Mouse (Mus musculus): Measurements from ENCODE around the gene Sorbs2.
A peak's percentile ranks its signal among the peaks of the same experiment; 100 is the strongest.

Gene Sorbs2

DNA sequence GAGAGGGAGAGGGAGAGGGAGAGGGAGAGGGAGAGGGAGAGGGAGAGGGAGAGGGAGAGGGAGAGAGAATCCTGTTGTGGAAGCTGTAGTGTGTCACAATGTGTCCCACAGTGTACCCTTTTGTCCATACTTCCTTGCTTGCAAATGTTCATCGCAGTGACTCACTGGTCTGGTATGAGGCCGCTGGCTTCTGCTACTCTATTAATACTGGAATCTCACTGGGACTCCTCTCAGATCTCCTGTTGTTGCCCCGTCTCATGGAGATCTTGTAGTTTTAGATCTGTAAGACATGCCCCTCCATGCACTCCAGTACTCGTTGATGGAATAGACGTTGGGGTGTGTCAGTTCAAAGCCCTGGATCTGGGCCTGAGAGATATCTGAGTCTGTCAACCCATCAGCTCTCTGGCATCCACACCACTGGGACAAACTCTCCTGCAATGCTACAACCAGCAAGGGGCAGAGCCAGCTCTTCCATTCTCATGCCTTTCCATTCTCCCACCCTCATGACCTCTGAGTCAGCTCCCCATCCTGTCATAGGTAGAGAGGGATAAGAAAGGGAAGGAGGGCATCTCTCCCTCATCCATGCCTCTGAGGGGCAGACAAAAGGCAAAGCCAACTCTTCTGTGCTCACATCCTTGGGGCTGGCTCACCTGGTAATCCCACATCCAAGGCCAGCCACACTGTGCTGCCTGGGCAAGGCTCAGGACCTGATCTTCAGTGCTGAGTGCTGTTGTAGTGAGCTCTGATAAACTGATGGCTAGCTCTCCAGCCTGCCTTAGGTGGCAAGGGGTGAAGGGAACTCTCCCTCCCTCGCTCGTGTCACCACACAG, 72.3 kb downstream of the Sorbs2 start:
- no peak for ATAC-seq (ENCODE audit: low TSS enrichment)

DNA sequence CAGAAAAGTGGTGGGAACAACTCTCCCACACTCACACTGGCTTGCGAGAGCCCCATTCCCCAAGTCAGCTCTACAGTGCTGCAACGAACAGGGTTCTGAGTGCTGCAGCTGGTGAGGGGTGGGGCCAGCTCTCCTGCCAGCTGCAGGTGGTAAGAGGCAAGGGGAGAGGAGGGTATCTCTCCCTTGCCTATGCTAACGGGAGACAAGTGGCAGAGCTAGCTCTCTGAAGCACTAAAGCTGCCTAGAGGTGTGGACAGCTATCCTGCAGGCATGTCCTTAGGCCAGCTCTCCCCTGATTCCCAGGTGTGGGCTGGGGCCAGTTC, 72.9 kb downstream of the Sorbs2 start:
- no peak; the same call in 1 of the 2 replicates for ATAC-seq (ENCODE audit: low TSS enrichment)

GRCm38 (mm10) chr8:45583856-45584255, 76.3 kb downstream of the Sorbs2 start:
- no peak for ATAC-seq (ENCODE audit: low TSS enrichment)

- ATAC-seq (ENCODE audit: low TSS enrichment), result no peak
Measured at GRCm38 (mm10) chr8:45584390-45585052, 76.9 kb downstream of the Sorbs2 start.

- ATAC-seq (ENCODE audit: low TSS enrichment), result no peak
Measured at GRCm38 (mm10) chr8:45585158-45585557, 77.6 kb downstream of the Sorbs2 start.

GRCm38 (mm10) chr8:45587011-45587410, 79.4 kb downstream of the Sorbs2 start:
- peak; percentile 97 for ATAC-seq (ENCODE audit: low TSS enrichment)

DNA sequence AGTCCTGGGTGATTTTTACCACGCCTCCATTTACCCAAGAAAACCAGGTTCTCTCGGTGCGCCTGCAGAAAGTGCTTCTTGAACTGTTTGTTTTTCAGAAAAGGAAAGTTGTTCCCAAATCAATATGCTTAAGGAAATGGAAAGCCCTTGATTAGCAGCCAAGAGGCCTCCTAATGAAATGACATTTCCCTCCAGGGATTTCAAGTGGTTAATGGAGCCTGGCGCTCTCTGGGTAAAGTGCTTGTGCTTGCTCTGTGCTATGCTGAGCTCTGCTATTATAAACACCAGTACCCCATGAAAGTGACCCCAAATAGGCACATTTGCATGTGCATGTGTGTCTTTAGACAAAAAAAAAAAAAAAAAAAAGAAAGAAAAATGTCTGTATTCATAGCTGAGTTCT, 84.3 kb downstream of the Sorbs2 start:
- no peak for ATAC-seq (ENCODE audit: low TSS enrichment)

DNA sequence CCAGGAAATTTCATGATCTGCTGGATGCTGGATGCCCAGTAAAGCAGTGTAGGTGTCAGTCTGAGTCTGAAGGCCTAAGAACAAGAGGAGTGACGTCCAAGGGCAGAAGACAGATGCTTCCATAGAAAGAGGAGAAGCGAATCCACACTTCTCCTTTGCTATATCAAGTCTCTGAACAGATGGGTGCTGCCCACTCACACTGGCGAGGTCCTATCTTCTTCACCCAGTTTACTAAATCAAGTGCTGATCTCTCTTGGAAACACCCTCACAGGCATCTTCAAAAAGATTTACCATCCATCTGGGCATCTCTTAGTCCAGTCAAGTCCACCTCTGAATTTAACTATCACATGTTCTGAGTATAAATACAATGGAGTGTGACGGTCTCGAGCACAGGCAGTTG, 86.1 kb downstream of the Sorbs2 start:
- ATAC-seq (ENCODE audit: low TSS enrichment), result peak; percentile 97

DNA sequence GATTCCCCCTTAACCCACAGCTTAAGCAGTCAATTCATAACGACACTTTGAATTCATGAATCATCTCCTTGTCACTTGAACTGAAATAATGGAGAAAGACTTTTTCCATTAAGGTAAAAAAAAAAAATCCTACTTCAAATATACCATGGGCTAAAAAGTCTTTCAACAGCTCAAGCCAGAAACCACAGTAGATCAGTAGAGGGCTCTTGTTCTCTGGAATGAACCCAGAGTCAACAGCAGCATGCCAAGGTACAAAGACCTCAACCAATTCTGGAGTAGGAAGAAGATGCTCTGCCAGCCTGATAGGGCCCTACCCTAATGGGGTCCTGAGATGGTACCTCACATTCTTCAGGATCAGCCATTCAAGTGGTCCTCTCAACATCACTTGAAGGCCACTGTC, 88.4 kb downstream of the Sorbs2 start:
- ATAC-seq (ENCODE audit: low TSS enrichment), result no peak

DNA sequence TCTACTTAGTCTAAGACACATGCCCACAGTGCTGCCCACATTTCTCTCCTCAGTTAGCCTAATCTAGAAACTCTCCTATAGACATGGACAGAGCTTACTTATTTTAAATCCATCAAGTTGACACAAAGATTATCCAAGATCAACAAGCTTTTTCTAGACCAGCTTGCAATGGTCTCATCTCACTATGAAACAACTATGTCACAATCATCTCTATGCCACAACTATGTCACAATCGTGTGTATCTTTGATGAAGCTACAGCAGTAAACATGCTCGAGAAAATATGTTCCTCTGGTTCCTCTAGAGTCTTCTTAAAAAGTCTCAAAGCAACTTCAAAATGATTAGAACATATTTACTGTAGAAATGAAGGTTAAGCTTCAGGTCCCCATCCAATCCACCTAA, 89.0 kb downstream of the Sorbs2 start:
- 0 out of 2 replicates have a peak, but pooled peaks have one; percentile 26 for ATAC-seq (ENCODE audit: low TSS enrichment)

- no peak for ATAC-seq (ENCODE audit: low TSS enrichment)
Measured at GRCm38 (mm10) chr8:45597631-45598420, 90.2 kb downstream of the Sorbs2 start.

- ATAC-seq (ENCODE audit: low TSS enrichment), result no peak
Measured at GRCm38 (mm10) chr8:45598883-45599282, 91.3 kb downstream of the Sorbs2 start.

GRCm38 (mm10) chr8:45602019-45602418, 94.4 kb downstream of the Sorbs2 start:
- ATAC-seq (ENCODE audit: low TSS enrichment), result no peak

DNA sequence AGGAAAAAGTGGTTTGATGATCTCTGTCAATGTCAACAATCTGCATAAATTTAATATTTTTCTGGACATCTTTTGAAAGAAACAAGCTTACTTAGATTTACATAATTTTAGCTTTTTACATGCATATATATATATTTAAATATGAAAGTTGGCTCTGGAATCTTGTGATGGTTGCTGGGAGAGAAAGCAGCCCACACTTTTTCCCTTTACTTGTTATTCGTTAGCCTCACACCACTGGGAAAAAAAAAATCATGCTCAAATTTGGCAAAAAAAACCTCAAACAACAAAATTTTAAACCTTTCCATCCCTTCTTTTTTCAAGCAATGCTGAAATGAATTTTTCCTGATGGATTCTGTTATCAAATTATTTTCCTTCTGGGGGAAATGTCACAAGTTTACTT, 97.8 kb downstream of the Sorbs2 start:
- 0 out of 2 replicates have a peak, but pooled peaks have one; percentile 35 for ATAC-seq (ENCODE audit: low TSS enrichment)

DNA sequence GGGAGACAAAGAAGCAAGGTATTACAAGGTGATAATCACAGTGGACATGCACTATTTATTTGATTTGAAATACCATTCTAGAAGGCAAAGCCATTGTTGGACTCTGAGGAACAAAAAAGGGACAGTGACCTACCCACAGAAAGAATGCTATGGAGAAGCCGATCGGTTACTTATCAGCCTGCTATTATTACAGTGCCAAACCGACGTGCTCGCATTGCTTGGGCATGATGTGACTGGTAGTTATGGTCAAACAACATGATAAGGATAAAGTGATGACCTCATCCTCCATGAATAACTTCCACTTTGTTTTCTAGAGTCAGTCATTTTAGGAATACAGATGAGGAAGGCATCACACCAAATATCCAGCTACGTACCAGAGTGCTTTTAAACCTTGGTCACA, 99.4 kb downstream of the Sorbs2 start:
- no peak for ATAC-seq (ENCODE audit: low TSS enrichment)

- ATAC-seq (ENCODE audit: low TSS enrichment), result no peak
Measured at GRCm38 (mm10) chr8:45608413-45608812, 100.8 kb downstream of the Sorbs2 start.

DNA sequence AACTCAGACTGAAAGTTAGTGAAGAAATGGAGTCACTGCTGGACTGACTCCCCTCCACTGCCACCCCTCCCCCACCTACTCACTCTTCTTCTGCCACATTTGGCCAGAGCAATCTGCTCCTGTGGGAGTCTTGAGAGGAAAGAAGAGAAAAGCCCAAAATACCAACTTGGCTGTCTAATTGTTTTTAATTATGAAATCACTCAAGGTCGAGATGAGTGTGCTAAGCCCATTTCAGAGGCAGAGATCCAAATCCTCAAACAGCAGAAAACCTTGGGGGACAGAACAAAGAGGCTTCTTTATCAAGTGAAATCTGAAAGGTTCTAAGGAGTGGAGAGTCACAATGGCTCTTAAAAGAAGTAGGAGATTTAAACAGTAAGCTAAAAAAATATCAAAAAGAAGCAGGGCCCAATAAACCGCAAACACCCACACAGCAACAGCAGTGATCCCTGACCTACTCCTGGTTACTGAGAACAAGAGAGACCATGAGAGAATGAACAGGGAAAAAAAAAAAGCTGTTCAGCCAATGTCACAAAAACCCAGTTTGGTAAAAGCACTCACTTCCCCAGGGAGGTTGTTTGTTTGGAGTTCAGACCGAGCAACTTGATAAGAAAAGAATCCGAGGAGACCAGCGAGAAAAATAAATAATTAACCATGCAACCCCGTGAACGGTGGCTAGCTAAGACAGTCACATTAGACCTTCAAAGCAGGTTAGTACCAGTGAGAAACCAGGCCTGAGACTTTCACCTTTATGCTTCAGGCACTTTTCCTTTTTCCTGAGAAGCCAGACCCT, 103.0 kb downstream of the Sorbs2 start:
- ATAC-seq (ENCODE audit: low TSS enrichment), result peak; percentile 46

GRCm38 (mm10) chr8:45611320-45611719, 103.7 kb downstream of the Sorbs2 start:
- no peak for ATAC-seq (ENCODE audit: low TSS enrichment)

DNA sequence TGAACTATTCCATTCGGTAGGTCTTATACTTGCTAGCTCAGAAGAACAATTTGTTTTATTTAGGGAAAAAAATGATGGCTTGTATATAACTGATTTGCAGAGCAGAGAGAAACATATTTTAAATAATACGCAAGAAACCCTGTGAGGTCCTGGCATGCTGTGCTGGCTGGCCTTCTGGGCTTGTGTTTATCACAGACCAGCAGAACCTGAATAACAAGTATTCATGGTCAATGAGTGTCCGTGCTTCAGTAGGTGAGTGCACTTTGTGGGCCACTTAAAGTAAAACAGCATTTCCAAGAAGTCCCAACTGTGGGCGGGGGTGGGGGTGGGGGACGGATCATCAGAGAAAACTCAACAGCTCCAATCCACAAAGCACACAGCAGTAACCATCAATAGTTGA, 107.0 kb downstream of the Sorbs2 start:
- no peak for ATAC-seq (ENCODE audit: low TSS enrichment)

GRCm38 (mm10) chr8:45615050-45615449, 107.5 kb downstream of the Sorbs2 start:
- no peak for ATAC-seq (ENCODE audit: low TSS enrichment)

DNA sequence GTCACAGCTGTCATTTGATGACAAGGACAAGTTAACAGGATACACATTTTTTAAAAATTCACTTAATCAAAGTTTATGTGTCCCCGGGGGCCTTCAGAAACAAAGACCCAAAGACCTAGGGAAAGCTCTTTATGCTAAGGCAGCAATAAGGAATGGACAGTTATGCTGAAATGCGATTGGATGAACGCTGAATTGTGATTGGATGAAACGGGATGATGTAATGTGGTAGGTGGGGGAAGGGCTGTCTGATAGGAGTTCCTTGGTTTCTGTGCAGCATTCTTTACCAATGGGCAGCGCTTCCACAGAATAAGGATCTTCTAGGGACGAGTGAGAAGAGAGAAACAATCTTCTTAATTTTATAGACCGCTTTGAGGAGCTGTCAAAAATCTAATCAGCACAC, 108.0 kb downstream of the Sorbs2 start:
- no peak for ATAC-seq (ENCODE audit: low TSS enrichment)

Data from frontal cortex, adult (tissue).